Mouse (Mus musculus) gastrocnemius, postnatal 25 days (tissue): ENCODE data around the gene Grk1. TPM values are rescaled to one million over a fixed set of nuclear protein-coding genes. Genes with fewer than 3 reads are reported as not detected.

ENCODE experiments used
- DNase-seq: peaks from one replicate; pipeline ENCODE4 v3.0.0; 2022
- long read RNA-seq, 2 experiments: library from polyadenylated mRNA; stranded (forward); transcript quantifications; one replicate each; pipeline ENCODE4 v2.0.0; 2021
- total RNA-seq, 2 experiments: library from RNA; stranded (reverse); gene quantifications; 1 replicate in 1 of 2; 2 replicates in 1 of 2; pipeline ENCODE4 v1.2.3; 2021

The Grk1 gene
- under 1 TPM in 1 of 2 experiments, not detected in 1; 0.05 TPM for total RNA-seq
- long read RNA-seq, experiment 1: 0 reads
- long read RNA-seq, experiment 2: 0 reads

GRCm38 (mm10) chr8:13404666-13405131 lies at the start of gene Grk1:
TSS of gene Grk1 (plus strand) at chr8:13405081.
- no peak for DNase-seq

- no peak for DNase-seq
These were observed 48.7 kb upstream of the Grk1 start for GRCm38 (mm10) chr8:13356221-13356620.

- peak; percentile 76 for DNase-seq
These were observed 48.2 kb upstream of the Grk1 start for GRCm38 (mm10) chr8:13356681-13357080.

- no peak for DNase-seq
These were observed 44.7 kb upstream of the Grk1 start for GRCm38 (mm10) chr8:13360213-13360612.

- no peak for DNase-seq
These were observed 43.0 kb upstream of the Grk1 start for GRCm38 (mm10) chr8:13361865-13362264.

- no peak for DNase-seq
These were observed 31.7 kb upstream of the Grk1 start for GRCm38 (mm10) chr8:13373151-13373662.

GRCm38 (mm10) chr8:13381630-13382029 lies 23.3 kb upstream of the Grk1 start:
- no peak for DNase-seq

GRCm38 (mm10) chr8:13382536-13382935 lies 22.3 kb upstream of the Grk1 start:
- DNase-seq: no peak

GRCm38 (mm10) chr8:13382999-13383398 lies 21.9 kb upstream of the Grk1 start:
- no peak for DNase-seq

- DNase-seq: no peak
These were observed 18.5 kb upstream of the Grk1 start for GRCm38 (mm10) chr8:13386366-13386765.

- no peak for DNase-seq
These were observed 17.2 kb upstream of the Grk1 start for GRCm38 (mm10) chr8:13387728-13388127.

GRCm38 (mm10) chr8:13388744-13389143 lies 16.1 kb upstream of the Grk1 start:
- no peak for DNase-seq

GRCm38 (mm10) chr8:13393869-13394268 lies 11.0 kb upstream of the Grk1 start:
- DNase-seq: no peak

- no peak for DNase-seq
These were observed 8.2 kb upstream of the Grk1 start, which contains the start of gene Atp4b for GRCm38 (mm10) chr8:13396725-13397124. TSS of gene Atp4b (minus strand) at chr8:13396825.

GRCm38 (mm10) chr8:13403517-13403916 lies 1.4 kb upstream of the Grk1 start:
- no peak for DNase-seq

- no peak for DNase-seq
These were observed 1.1 kb downstream of the Grk1 start for GRCm38 (mm10) chr8:13406011-13406410.

GRCm38 (mm10) chr8:13411597-13411996 lies 6.7 kb downstream of the Grk1 start:
- DNase-seq: peak; percentile 59

- DNase-seq: no peak
These were observed 8.1 kb downstream of the Grk1 start for GRCm38 (mm10) chr8:13412891-13413558.

GRCm38 (mm10) chr8:13413823-13414390 lies 9.0 kb downstream of the Grk1 start:
- DNase-seq: no peak

- peak; percentile 74 for DNase-seq
These were observed 11.0 kb downstream of the Grk1 start for GRCm38 (mm10) chr8:13415879-13416278.

GRCm38 (mm10) chr8:13419111-13419639 lies 14.3 kb downstream of the Grk1 start:
- DNase-seq: no peak

GRCm38 (mm10) chr8:13420970-13421369 lies 16.1 kb downstream of the Grk1 start:
- no peak for DNase-seq

- no peak for DNase-seq
These were observed 22.5 kb downstream of the Grk1 start for GRCm38 (mm10) chr8:13427351-13427750.
